Mouse (Mus musculus): Measurements from ENCODE around the gene Timeless. TPM values are rescaled to one million over a fixed set of nuclear protein-coding genes. Genes with fewer than 3 reads are reported as not detected.

The Timeless gene
- total RNA-seq, 2 experiments from 2014 or later = 11.5 to 17.3 TPM

GRCm38 (mm10) chr10:128282886-128283450 is 51.1 kb downstream of the Timeless start:
- intact Hi-C loops (cut with DNase I) = no loop called here
- DNase-seq = no peak

- peak; percentile 59 to 82 for DNase-seq
- intact Hi-C loops (cut with DNase I) = loop anchor here (1.0 kb wide), 1 partner anchor 71 kb away; no protein-coding TSS in a partner anchor
These were observed 52.0 kb downstream of the Timeless start for GRCm38 (mm10) chr10:128283604-128284579.

DNA sequence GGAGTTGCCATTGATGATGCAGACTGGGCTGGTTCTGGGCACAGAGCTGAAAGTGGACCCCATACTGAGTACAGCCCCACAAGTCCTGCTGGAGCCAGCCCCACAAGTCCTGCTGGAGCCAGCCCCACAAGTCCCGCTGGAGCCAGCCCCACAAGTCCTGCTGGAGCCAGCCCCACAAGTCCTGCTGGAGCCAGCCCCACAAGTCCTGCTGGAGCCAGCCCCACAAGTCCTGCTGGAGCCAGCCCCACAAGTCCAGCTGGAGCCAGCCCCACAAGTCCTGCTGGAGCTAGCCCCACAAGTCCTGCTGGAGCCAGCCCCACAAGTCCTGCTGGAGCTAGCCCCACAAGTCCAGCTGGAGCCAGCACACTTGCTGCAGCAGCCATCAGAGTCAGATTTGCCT is 58.7 kb downstream of the Timeless start:
- DNase-seq = peak; percentile 53 to 65
- intact Hi-C loops (cut with DNase I) = loop anchor here (10.0 kb wide), 1 partner anchor 176 kb away; no protein-coding TSS in a partner anchor

DNA sequence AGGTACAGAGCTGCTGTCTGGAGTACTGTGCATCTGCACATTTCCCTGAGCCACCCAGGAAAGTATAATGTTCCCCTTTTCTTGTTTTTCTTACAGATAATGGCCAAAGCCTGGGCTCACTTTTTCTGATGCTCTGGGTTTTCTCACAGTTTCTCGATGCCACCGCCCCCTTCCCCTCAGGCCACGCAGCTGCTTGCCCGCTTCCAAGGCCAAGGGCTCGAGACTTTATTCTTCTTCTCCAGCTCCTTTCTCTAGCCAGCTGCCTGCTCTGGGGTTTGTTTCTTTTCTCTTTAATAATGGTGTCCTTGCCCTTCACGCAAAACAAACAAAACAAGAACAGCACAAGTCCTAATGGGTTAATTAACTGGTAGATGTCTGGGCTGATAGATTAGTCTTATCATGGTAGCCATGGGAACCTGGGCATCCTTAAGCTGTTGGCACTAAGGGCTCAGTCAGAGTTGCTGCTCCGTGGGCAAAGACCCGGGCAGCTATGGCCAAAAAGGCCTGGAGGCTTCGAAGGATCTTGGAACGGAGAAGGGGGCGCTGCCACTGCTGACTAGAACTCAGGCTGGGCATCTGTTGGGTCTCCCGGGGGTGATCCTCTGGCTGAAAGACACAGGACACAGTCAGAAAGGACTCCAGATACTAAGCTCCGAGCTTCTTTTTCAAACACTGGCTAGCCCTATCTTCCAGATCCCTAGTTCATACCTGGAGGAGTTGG is 64.7 kb downstream of the Timeless start:
- no peak for DNase-seq

DNA sequence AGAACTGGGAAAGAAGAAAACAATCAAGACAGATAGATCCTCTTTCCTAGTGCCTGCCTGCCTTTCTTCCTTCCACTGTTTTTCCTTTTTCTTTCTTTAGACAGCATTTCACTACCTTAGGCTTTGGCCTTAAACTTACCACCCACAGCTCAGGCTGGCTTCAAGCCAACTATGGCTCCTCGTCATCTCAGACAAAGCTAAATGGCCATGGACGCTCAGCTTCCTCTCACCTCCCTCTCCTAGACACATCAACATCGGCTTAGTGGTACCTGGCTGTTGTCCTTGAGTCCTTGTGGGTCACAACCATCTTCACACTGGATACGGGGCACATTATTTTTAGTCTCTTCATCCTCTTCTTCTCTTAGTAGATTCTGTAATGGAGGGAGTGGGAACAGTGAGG is 65.4 kb downstream of the Timeless start:
- DNase-seq = peak in 1 of 2 experiments; percentile 23
- intact Hi-C loops (cut with DNase I) = loop anchor here (10.0 kb wide), 1 partner anchor 182 kb away; no protein-coding TSS in a partner anchor

More for the DNA sequence above, 64.7 kb downstream of the Timeless start:
- intact Hi-C loops (cut with DNase I) = loop anchor here (10.0 kb wide), 1 partner anchor 182 kb away; no protein-coding TSS in a partner anchor

- DNase-seq = peak; percentile 67 to 73
- intact Hi-C loops (cut with DNase I) = loop anchor here (10.0 kb wide), 1 partner anchor 183 kb away; no protein-coding TSS in a partner anchor
These were observed 65.8 kb downstream of the Timeless start for GRCm38 (mm10) chr10:128297622-128298021.

- DNase-seq = no peak
- intact Hi-C loops (cut with DNase I) = loop anchor here (10.0 kb wide), 1 partner anchor 183 kb away; no protein-coding TSS in a partner anchor
These were observed 66.4 kb downstream of the Timeless start for GRCm38 (mm10) chr10:128298243-128298642.

DNA sequence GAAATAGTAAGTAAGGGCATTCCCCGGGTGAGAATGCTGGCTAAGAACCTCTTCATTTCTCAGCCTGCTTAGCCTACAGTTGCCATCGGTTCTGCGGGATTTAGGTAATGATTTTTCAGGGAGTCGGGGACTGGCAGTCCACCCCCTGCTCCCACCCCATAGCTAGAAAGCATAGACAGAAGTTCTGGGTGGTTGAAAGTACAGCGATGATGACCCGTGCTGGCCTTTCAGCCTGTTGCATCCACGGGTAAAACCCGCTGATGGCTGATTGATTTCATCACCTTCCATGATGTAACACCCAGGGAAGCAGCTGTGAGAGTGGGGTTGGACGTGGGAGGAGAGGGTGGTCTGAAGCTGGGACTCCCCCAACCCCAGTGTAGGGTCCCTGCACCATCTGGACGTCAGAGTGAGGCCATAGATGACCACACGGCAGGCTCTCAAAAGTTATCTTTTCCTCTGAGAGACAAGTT is 66.9 kb downstream of the Timeless start, which contains the start of gene Il23a:
TSS of gene Il23a (minus strand) at position 51 of the 470 bp plus-strand sequence.
- intact Hi-C loops (cut with DNase I) = loop anchor here (10.0 kb wide), 1 partner anchor 184 kb away; no protein-coding TSS in a partner anchor

GRCm38 (mm10) chr10:128302357-128302756 is 70.5 kb downstream of the Timeless start:
- no peak for DNase-seq
- intact Hi-C loops (cut with DNase I) = no loop called here

More for the DNA sequence above, 66.9 kb downstream of the Timeless start, which contains the start of gene Il23a:
- DNase-seq = no peak

Other genes with a start within 250 kb of the Timeless start
- gene Hsd17b6, start 224.5 kb upstream of the Timeless start, total RNA-seq (2021) = not detected
- gene Prim1, start 216.9 kb upstream of the Timeless start, total RNA-seq (2021) = 1 to 10 TPM; 8.2 to 9.6 TPM
- 100 to 1,000 TPM; 639 to 645 TPM for gene Naca, start 196.5 kb upstream of the Timeless start, total RNA-seq (2021)
- gene Ptges3, start 173.1 kb upstream of the Timeless start, total RNA-seq (2021) = 10 to 100 TPM; 91.9 to 99.8 TPM
- gene Atp5b, start 148.8 kb upstream of the Timeless start, total RNA-seq (2021) = 1,000 to 10,000 TPM; 7,591 to 7,651 TPM
- 10 to 100 TPM; 26.1 to 27.8 TPM for gene Baz2a, start 140.5 kb upstream of the Timeless start, total RNA-seq (2021)
- 10 to 100 TPM; 82.8 to 91.0 TPM for gene Rbms2, start 51.8 kb upstream of the Timeless start, total RNA-seq (2021)
- under 1 TPM; 0.64 to 0.67 TPM for gene Gls2, start 37.6 kb upstream of the Timeless start, total RNA-seq (2021)
- gene Spryd4, start 20.3 kb upstream of the Timeless start, total RNA-seq (2021) = 10 to 100 TPM; 42.1 to 44.6 TPM
- not detected for gene Mip, start 6.2 kb upstream of the Timeless start, total RNA-seq (2021)
- gene Apon, start 22.0 kb downstream of the Timeless start, total RNA-seq (2021) = under 1 TPM in 1 of 2 experiments, not detected in 1; 0.20 TPM
- gene Apof, start 36.6 kb downstream of the Timeless start, total RNA-seq (2021) = not detected
- 10 to 100 TPM; 10.0 to 11.5 TPM for gene Stat2, start 38.5 kb downstream of the Timeless start, total RNA-seq (2021)
- under 1 TPM; 0.50 to 0.87 TPM for gene Il23a, start 66.7 kb downstream of the Timeless start, total RNA-seq (2021)
- 10 to 100 TPM; 16.5 to 17.5 TPM for gene Pan2, start 71.3 kb downstream of the Timeless start, total RNA-seq (2021)
- 10 to 100 TPM; 78.3 to 95.1 TPM for gene Cnpy2, start 90.4 kb downstream of the Timeless start, total RNA-seq (2021)
- gene Cs, start 105.7 kb downstream of the Timeless start, total RNA-seq (2021) = 1,000 to 10,000 TPM; 1,017 to 1,070 TPM
- 100 to 1,000 TPM; 156 to 159 TPM for gene Coq10a, start 136.9 kb downstream of the Timeless start, total RNA-seq (2021)
- gene Ankrd52, start 145.1 kb downstream of the Timeless start, total RNA-seq (2021) = 10 to 100 TPM; 43.1 to 43.7 TPM
- gene Slc39a5, start 169.2 kb downstream of the Timeless start, total RNA-seq (2021) = not detected
- gene Nabp2, start 179.4 kb downstream of the Timeless start, total RNA-seq (2021) = 10 to 100 TPM; 42.5 to 44.7 TPM
- gene Rnf41, start 179.6 kb downstream of the Timeless start, total RNA-seq (2021) = 10 to 100 TPM; 24.0 to 24.8 TPM
- gene Smarcc2, start 227.2 kb downstream of the Timeless start, total RNA-seq (2021) = 10 to 100 TPM; 83.6 to 95.9 TPM